Mouse (Mus musculus): ENCODE results near the gene Ampd2.

The Ampd2 gene

DNA sequence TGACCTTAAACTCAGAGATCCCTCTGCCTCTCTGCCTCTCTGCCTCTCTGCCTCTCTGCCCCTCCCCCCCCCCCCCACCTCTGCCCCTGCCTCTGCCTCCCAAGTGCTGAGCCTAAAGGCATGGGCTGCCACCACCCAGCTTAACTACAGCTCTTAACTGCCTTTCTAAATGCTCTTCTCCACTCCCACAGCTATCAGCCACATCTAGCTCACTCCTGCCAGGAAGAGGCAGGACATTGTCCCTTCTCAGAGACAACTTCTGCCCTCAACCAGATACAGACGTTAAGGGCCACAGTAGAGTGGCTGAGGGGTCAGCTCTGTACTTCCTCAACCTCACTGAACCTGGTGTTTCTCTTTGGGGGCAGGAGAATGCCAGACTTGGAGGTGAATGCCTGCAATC, 17.6 kb downstream of the Ampd2 start:
- no peak for DNase-seq

- DNase-seq, result no peak
These were observed 19.0 kb downstream of the Ampd2 start for GRCm38 (mm10) chr3:108067370-108067934.

DNA sequence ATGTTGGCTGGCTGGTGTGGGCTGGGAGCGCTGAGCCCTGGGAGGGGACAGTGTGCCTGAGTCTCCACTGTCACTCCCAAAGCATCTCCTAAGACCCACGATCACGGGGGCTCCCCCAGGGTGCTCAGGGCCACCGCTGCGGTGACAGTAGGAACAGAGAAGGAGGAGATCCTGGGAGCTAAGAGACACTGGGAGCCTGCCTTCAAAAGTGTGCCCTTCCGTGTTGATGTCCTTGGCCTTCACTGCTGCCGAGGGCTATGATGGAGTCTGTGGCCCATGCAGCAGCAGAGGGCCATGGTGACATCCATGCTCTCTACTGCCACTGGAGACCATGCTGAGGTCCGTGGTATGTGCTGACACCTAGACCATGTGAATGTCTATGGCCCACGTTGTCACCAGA, 20.9 kb downstream of the Ampd2 start:
- no peak for DNase-seq

GRCm38 (mm10) chr3:108064672-108065071, 21.8 kb downstream of the Ampd2 start:
- DNase-seq, result no peak

DNA sequence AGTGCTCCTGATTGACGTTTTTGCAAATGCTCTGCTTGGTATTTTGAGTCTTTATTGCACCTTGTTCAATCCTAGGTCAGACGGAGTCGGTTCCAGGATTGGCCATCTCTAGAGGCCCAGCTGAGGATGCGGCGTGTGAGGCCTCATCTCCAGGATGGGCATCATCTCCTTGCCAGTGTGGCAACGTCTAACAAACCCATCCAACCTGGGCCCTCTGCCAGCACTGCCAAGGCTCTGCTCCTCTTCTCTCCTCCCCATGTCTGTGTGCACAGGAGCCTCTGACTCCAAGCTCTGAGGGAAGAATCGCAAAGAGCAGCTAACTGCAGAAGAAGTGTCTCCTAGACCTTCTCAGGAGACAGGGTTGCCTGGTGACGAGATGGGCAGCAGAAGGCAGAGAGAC, 23.8 kb downstream of the Ampd2 start:
- no peak for DNase-seq

DNA sequence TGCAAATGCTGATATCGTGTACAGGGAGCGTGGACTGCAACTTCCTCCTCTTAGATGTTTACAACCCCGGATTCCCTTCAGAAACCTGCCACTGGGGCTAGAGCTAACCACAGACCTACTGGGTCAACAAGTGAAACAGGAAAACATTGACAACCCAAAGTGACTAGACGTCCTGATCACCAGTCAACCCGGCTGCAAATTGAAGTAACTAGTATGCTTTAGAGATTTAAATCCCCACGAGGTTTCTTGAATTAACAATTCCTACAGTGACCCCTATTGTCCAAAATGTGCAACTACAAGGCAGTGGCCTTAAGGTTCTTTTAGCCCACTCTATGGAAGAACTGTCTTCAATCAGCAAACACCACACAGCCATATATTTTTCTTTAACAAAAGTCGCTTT, 25.0 kb downstream of the Ampd2 start:
- DNase-seq, result peak; percentile 76

- DNase-seq, result no peak
These were observed 36.0 kb downstream of the Ampd2 start for GRCm38 (mm10) chr3:108050493-108050892.

DNA sequence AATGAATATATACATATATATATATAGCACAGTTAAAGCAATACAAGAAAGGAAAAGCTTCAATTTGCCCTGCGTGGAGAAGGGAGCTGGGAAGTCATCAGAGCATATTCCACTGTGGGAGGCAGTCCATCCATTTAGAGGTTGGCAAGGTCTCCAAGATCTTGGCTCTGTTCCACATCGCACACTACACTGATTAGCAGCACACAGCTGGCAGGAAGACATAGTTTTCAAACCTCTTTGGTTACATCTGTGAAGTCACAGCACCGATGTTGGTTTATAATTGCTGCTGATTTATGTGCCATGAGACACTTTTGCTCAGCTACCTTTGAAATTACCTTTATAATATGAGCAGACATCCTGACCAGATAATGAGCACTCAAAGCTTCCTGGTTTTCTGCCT, 38.1 kb downstream of the Ampd2 start:
- DNase-seq, result no peak

GRCm38 (mm10) chr3:108046944-108047655, 39.4 kb downstream of the Ampd2 start:
- DNase-seq, result no peak

- DNase-seq, result peak; percentile 86
These were observed 41.9 kb downstream of the Ampd2 start, which contains the start of gene Gstm4 for GRCm38 (mm10) chr3:108044394-108045140. Gene Gstm4, minus strand, starts transcription at chr3:108044894.

GRCm38 (mm10) chr3:108033156-108033555, 53.3 kb downstream of the Ampd2 start:
- DNase-seq, result no peak

DNA sequence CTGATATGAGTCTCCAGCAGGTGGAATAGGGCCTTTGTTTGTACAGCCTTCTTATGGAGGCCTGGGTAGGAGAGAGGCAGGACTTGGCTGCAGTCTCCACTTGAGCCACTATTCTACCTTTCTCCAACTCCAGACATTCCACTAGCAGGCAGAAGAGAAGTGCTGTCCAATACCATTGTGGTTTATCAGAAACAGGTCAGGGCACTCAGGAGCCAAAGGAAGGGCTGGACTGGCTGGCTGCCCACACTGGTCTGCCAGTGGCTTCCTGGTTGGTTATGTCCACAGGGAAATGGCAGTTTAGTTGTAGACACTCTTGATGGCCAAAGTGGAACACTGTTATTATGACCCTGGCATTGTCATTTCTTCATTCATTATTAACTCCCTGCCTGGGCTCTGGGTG, 54.3 kb downstream of the Ampd2 start:
- no peak for DNase-seq

DNA sequence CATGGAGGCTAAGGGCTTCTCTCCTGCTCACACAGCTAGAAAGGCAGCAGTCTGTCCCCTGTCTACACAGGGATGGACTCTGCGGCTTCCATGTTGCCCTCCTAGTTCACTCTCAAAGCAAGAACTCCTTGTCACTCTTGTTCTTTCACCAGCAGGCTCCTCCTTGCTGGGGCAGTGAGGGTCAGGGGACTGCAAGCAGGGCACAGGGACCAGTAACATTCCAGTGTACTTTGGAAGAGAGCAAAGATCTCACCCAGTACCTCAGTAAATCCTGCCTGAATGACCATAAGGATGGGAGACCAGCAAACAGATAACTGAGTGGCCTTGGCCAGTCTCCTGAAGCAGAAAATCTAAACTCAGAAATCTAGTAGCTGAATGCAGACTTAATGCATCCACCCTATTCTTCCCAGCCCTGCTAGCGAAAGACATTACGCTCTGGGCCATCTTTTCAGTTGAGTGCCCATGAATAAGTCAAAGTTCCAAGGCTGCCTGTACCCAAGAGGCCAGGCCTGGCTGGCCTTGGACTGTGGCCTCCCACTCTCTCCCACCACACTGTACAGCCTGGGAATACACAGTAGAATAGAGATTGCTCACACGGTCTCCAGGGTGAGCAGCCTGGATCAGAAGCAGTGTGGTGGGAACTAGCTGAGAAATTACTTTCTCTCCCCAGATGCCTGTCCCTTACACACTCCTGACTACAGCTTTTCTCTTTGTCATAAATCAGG, 57.6 kb downstream of the Ampd2 start:
- DNase-seq, result no peak

DNA sequence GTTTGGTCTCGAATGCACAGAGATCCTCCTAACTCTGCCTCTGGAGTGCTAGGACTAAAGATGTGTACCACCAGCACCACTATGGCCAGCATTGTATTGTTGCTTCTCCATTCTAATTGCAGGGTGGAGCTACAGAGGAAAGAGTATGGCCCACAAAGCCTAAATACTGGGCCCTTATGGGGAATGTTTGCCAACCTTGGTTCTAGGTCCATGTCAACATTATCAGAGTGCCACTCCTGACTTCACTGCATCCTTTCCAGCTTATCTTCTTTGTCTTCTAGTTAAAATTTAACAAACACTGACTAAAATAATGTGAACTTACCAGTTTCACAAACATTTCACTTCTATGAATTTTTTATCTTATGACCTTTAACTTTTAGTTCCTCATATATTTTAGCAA, 59.9 kb downstream of the Ampd2 start:
- no peak for DNase-seq

DNA sequence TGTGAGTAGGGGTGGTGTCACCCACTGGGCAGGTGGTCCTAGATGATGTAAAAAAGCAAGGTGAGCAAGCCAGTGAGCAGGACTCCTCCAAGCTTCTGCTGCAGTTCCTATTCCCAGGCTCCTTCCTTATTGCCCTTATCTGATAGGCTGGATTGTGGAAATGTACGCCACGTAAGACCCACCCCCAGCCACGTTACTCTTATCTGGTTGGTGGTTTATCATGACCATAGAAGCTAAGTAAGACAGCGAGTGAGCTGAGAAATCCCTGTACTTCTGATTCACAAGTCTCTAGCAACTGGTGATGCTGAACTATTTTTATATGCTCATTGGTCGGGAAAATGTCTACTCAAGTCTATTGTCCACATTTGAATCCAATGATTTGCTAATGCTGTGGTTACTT, 60.4 kb downstream of the Ampd2 start:
- no peak for DNase-seq

- DNase-seq, result no peak
These were observed 61.1 kb downstream of the Ampd2 start for GRCm38 (mm10) chr3:108025318-108025717.
